Mouse (Mus musculus): ENCODE measurements around the gene Ttll4.

Ttll4 gene

GRCm38 (mm10) chr1:74661448-74662195 is at the start of gene Ttll4:
Ttll4 (plus strand) TSS chr1:74661745.
- in situ Hi-C loops (cut with MboI): no loop called here

GRCm38 (mm10) chr1:74624183-74624582 is 37.4 kb upstream of the Ttll4 start:
- in situ Hi-C loops (cut with MboI): no loop called here

- in situ Hi-C loops (cut with MboI): no loop called here
Observed at GRCm38 (mm10) chr1:74626076-74626475, 35.5 kb upstream of the Ttll4 start.

GRCm38 (mm10) chr1:74628001-74628400 is 33.5 kb upstream of the Ttll4 start:
- in situ Hi-C loops (cut with MboI): no loop called here

- in situ Hi-C loops (cut with MboI): no loop called here
Observed at GRCm38 (mm10) chr1:74632734-74633133, 28.8 kb upstream of the Ttll4 start.

DNA sequence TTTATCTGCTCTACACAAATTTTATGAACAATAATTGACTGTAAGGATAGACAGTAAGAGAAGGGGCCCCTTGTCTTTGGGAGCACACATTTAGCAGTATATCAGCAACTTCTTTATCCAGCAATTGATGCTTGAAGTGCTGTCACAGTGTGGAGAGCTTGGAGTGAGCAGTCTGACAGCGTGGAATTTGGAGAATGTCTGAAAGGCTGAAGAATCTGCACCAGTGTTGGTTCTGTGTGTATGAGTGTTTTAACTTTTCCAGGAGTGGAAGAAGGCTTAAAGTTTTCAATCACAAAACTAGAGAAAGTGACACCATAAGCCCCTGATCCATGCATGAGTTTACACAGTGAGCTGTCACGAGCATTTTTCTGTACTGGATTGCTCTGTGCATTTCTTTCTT is 18.0 kb upstream of the Ttll4 start:
- in situ Hi-C loops (cut with MboI): no loop called here

DNA sequence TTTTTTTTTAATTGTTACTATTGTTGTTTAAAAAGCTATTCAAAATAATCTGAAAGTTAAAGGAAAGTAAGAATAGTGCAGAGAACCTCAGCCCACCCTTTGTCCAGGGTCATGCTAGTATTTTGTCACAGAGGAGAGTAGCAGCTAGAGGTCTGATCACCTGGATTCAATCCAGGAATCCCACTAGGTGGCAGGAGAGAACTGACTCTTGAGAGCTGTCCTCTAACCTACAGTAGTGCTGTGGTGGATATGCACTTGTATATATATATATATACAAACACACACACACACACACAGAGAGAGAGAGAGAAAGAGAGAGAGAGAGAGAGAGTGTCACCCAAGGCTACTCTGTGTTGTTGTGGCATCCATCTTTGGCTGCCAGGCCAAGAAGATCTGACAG is 17.6 kb upstream of the Ttll4 start:
- in situ Hi-C loops (cut with MboI): no loop called here

DNA sequence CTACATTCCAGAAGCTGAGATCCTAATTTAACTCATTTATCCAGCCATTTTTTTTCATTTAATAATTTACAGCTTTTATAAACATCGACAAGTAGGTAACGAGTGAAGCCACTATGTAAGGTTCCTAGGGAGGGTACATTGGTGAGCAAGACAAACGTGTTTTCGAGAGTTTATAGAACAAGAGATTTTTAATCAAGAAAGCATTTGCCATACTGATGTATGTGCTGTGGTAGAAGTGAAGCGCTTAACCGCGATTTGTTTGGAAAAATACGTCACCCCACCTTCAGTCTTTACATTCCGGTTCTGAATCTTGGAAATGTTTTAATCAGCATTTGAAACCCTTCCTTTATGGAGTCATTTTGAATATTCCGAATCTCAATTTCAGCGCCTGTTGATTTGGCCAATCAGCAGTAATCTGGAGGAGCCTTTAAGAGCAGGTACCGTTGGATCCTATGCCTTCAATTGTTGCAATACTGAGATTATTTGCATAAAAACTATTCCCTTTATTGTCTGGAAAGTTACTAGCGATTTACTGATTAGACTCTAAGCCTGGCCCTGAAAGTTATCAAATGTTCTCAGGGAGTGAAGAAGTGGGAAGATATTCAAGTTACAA is 814 bp downstream of the Ttll4 start:
- in situ Hi-C loops (cut with MboI): no loop called here

- in situ Hi-C loops (cut with MboI): no loop called here
Observed at GRCm38 (mm10) chr1:74665153-74665552, 3.6 kb downstream of the Ttll4 start.

DNA sequence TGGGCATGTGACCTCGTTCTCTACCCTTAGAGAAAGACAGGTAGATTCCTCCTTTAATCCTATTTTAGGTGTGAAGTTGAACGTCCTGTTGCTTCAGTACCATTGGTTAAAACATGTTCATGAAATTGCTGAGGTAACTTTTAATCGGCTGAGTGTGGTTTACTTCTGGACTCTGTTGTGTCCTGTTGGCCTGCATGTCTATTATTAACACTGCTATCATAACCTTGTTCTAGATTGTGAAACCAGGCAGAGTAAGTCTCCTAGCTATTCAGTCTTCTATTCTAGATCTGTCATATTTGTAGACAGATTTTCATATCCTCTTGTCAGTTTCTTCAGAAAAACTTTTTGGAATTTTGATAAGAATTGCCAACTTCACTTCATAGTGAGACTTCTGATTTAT is 6.8 kb downstream of the Ttll4 start:
- in situ Hi-C loops (cut with MboI): no loop called here

DNA sequence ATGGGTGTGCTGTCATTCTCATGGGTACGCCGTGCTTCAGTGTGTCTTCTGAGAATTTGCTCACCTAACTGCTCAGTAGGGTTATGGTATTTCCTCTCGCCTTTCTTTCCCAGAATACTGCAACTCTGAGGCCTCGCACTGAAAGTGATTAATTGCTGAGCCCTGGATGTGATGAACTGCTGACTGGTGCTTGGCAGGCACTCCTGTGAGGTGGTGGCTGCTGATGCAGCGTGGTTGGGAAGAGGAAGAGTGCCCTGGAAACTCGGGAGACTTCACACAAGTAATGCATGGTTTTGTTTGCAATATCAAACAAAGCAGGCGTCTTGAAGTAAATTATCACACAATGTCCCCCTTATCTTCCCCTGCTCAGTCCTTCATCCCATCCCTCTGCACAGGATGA is 11.2 kb downstream of the Ttll4 start:
- in situ Hi-C loops (cut with MboI): no loop called here

DNA sequence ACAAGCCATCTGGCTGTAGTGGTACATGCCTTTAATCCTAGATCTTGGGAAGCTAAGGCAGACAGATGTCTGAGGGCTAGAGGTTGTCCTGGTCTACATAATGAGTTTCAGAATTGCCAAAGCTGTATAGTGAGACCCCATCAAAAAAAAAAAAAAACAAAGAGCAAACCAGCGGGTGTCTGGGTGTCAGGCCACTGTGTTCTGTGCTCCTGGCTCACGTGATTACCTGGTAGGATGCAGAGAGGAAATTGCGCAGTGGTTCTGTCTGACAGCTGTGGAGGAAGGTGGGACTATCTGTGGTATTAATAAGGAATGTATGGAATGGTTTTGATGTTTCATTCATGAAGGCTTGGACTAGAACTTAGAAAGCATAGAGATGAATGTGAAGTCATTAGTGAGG is 15.3 kb downstream of the Ttll4 start:
- in situ Hi-C loops (cut with MboI): no loop called here

- in situ Hi-C loops (cut with MboI): no loop called here
Observed at GRCm38 (mm10) chr1:74677843-74678242, 16.3 kb downstream of the Ttll4 start.

DNA sequence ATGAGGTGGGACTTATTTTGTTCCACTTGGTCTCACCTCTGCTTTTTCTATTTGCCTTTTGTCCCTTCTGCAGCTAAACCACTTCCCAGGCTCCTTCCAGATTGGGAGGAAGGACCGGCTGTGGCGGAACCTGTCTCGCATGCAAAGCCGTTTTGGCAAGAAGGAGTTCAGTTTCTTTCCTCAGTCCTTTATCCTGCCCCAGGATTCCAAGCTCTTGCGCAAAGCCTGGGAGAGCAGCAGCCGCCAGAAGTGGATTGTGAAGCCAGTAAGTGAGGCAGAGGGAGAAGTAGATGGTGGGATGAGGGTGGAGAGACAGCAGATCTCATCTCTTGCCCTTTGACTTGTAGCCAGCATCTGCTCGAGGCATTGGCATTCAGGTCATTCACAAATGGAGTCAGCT is 25.6 kb downstream of the Ttll4 start:
- in situ Hi-C loops (cut with MboI): no loop called here

GRCm38 (mm10) chr1:74693891-74694583 is 32.5 kb downstream of the Ttll4 start:
- in situ Hi-C loops (cut with MboI): no loop called here

- in situ Hi-C loops (cut with MboI): no loop called here
Observed at GRCm38 (mm10) chr1:74695836-74696235, 34.3 kb downstream of the Ttll4 start.

DNA sequence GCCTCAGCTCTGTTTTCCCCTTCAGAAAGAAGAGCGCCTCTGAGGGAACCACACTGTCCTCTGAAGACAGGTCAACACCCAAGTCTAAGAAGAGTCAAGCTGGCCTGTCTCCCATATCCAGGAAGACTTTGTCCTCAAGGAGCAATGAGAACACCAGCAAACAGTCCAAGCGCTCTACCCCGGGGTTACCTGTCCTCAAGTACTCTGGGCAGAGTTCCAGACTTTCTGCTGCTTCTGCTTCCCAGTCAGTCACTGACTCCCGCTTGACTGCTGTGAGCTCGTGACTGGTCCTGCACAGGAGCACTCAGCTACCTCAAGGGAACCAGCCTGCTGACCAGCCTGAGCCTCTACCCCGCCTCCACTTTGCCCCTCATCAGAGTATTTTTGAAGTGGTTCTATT is 35.9 kb downstream of the Ttll4 start:
- in situ Hi-C loops (cut with MboI): no loop called here

GRCm38 (mm10) chr1:74698353-74698752 is 36.8 kb downstream of the Ttll4 start:
- in situ Hi-C loops (cut with MboI): no loop called here

DNA sequence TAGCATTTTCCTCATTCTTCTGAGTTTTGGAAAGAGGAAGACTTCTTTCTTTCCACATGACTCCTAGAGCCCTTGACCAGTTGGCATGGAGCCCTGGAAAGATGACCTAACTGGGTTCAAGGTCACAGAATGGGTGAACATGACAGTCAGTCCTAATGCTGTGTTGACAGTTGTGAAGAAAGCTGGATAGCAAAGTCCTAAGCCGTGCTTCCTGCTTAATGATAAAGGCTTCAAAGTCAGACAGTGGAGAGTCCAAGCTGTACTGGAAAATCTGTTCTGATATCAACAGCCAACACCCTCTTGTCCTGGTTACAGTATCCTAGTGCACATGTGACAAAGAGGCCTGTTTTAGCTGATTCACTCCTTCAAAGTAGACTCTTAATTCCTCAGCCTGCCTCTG is 37.2 kb downstream of the Ttll4 start:
- in situ Hi-C loops (cut with MboI): no loop called here

DNA sequence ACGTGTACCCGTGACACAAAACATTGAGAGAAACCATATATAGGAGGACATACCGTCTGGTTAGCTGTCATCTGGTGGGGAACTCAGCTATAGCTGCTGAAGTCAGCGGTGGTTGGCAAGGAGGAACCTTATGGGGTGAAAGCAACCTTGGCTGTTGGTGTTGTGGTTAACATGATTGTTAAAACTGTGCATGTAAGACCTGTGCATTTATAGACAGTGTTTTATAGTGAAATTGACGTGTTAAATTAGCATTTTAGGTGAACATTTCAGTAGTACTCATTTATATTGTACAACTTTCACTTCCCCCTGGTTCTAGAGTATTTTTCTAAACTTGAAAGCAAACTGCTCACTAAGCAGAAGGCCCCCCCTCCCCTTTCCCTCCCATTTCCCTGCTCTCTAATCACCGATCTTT is 40.6 kb downstream of the Ttll4 start:
- in situ Hi-C loops (cut with MboI): no loop called here

- in situ Hi-C loops (cut with MboI): no loop called here
Observed at GRCm38 (mm10) chr1:74704156-74704555, 42.6 kb downstream of the Ttll4 start.

DNA sequence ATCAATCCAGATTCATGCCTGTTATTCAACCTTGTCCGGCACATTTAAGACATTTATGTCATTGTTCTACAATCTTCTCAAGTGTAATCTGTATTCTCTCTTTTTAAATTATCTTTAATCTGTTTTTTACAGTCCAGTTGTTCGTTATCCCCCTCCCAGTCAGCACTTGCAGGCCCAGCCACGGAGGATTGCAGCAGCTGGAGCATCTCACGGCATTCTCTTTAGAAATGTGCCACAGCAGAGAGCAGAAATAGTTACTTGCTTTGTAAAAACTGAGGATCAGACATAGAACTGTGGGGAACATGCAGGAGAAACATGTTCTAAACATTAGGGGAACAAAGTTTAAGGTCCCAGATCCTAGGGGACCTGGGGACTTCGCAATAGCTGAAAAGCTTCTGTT is 43.5 kb downstream of the Ttll4 start:
- in situ Hi-C loops (cut with MboI): no loop called here

DNA sequence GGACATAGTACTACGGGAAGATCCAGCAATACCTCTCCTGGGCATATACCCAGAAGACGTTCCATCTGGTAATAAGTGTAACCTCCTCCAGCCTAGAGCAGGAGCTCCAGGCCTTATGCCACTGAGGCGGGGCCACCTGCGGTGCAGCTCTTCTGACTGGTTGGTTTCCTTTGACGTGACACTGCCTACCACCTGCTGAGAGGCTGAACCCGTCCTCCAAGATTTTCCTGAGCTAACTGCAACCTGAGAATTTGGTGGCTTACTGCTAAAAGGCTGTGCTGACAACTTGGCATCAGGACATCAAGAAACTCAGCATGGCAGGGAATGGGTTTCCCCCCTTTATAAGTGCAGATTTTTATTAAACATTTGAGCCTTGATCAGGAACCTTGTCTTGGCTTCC is 48.0 kb downstream of the Ttll4 start:
- in situ Hi-C loops (cut with MboI): no loop called here
